Mouse (Mus musculus) liver, embryonic 12.5 days (tissue): ENCODE measurements around the gene Spata31d1a. TPM values are rescaled to one million over a fixed set of nuclear protein-coding genes. Genes with fewer than 3 reads are reported as not detected.
"Not testable (repeated sequence)": the region's sequence is repeated elsewhere in the genome, so short reads cannot be mapped to it uniquely, and the experiment has no call there.

Experiments used
- ATAC-seq: fragments of 200-750 bp; cut with Nextera tagmentation; 2 replicates; pipeline ENCODE4 v1.8.0; 2017; ENCODE audit warnings: moderate number of reproducible peaks, mild to moderate bottlenecking, moderate library complexity
- H3K27ac ChIP-seq: fragments of 300-500 bp; sonication (generic); 2 replicates; pipeline ENCODE4 v1.5.1; 2016; ENCODE audit warnings: mild to moderate bottlenecking
- H3K27me3 ChIP-seq: fragments of 300-500 bp; sonication (generic); replicated peaks from 2 replicates; pipeline ENCODE4 v1.6.1; 2016; ENCODE audit warnings: mild to moderate bottlenecking, moderate library complexity
- H3K36me3 ChIP-seq: fragments of 300-500 bp; sonication (generic); 2 replicates; pipeline ENCODE4 v1.6.1; 2016; ENCODE audit warnings: mild to moderate bottlenecking, moderate library complexity
- H3K4me1 ChIP-seq: fragments of 300-500 bp; sonication (generic); 2 replicates; pipeline ENCODE4 v1.6.1; 2016
- H3K4me2 ChIP-seq: fragments of 300-500 bp; sonication (generic); 2 replicates; pipeline ENCODE4 v1.6.1; 2016; ENCODE audit warnings: mild to moderate bottlenecking, moderate library complexity
- H3K4me3 ChIP-seq: fragments of 300-500 bp; sonication (generic); 2 replicates; pipeline ENCODE4 v1.5.1; 2016; ENCODE audit warnings: mild to moderate bottlenecking, moderate library complexity
- H3K9ac ChIP-seq: fragments of 300-500 bp; sonication (generic); 2 replicates; pipeline ENCODE4 v1.6.1; 2016; ENCODE audit warnings: mild to moderate bottlenecking, moderate library complexity
- H3K9me3 ChIP-seq: fragments of 300-500 bp; sonication (generic); replicated peaks from 2 replicates; pipeline ENCODE4 v1.6.1; 2016; ENCODE audit warnings: mild to moderate bottlenecking, moderate library complexity
- WGBS: fragments of 180-500 bp; shearing (Covaris S2); methylation state at CpG from one replicate; pipeline ENCODE4 v1.1.7; 2016; ENCODE audit not compliant: insufficient replicate concordance; 5-methylcytosine and 5-hydroxymethylcytosine counted together
- polyA plus RNA-seq: library from polyadenylated mRNA; unstranded; fragments of >200 nt; fragmentation: Nextera tagmentation; extraction: Ambion mirVana; gene quantifications from 2 replicates; pipeline ENCODE4 v1.2.1, GENCODE M21; 2016

The Spata31d1a gene
- 0.05 TPM in 1 of 2 replicates, not detected in the other for polyA plus RNA-seq

GRCm38 (mm10) chr13:59710230-59710629 is at the start of gene Spata31d1a:
Gene Spata31d1a, minus strand, starts transcription at chr13:59710330.
- whole genome bisulfite sequencing = 80% methylated on average over 15 of the region's 15 CpGs
- no peak within 1 kb of the TSS for H3K27ac ChIP-seq
- no peak; the same call in 1 of the 2 replicates for ATAC-seq

GRCm38 (mm10) chr13:59756906-59757305 is 46.8 kb upstream of the Spata31d1a start:
- peaks cover 88% of the 10 kb centered on the region for H3K36me3 ChIP-seq
- no peaks in the 10 kb centered on the region for H3K27me3 ChIP-seq
- H3K4me1 ChIP-seq = peaks cover 25% of the 10 kb centered on the region
- H3K9ac ChIP-seq = no peak overlapping the region
- H3K4me2 ChIP-seq = no peak overlapping the region
- ATAC-seq = peak; percentile 36; the same call in 1 of the 2 replicates
- no peaks in the 10 kb centered on the region for H3K9me3 ChIP-seq
- no peak overlapping the region for H3K27ac ChIP-seq
- H3K4me3 ChIP-seq = no peak overlapping the region
- 90% methylated on average over 7 of the region's 7 CpGs for WGBS

More at GRCm38 (mm10) chr13:59710230-59710629, at the start of gene Spata31d1a:
- Histone ChIP-seq H3K36me3 (no peaks in the 10 kb centered on the region), H3K4me3 (no peak within 1 kb of the TSS), H3K9me3 (no peaks in the 10 kb centered on the region), H3K4me1 (peaks cover 8% of the 10 kb centered on the region; the same call in 1 of the 2 replicates), H3K27me3 (peaks cover 49% of the 10 kb centered on the region), H3K9ac (no peak within 1 kb of the TSS), H3K4me2 (no peak within 1 kb of the TSS)

GRCm38 (mm10) chr13:59750310-59750709 is 40.2 kb upstream of the Spata31d1a start:
- Histone ChIP-seq H3K27me3 (peaks cover 4% of the 10 kb centered on the region; the same call in 1 of the 2 replicates), H3K36me3 (peaks cover 27% of the 10 kb centered on the region), H3K4me2 (no peak overlapping the region), H3K27ac (no peak overlapping the region), H3K4me1 (peaks cover 8% of the 10 kb centered on the region; the same call in 1 of the 2 replicates), H3K9ac (no peak overlapping the region), H3K9me3 (no peaks in the 10 kb centered on the region), H3K4me3 (no peak overlapping the region)
- ATAC-seq = no peak
- 66% methylated on average over 12 of the region's 12 CpGs for WGBS

- WGBS = 85% methylated on average over 9 of the region's 9 CpGs
- Histone ChIP-seq H3K36me3 (no peaks in the 10 kb centered on the region), H3K4me1 (peaks cover 10% of the 10 kb centered on the region), H3K9me3 (no peaks in the 10 kb centered on the region), H3K27me3 (peaks cover 4% of the 10 kb centered on the region), H3K4me3 (no peak within 1 kb of the TSS), H3K27ac (no peak within 1 kb of the TSS), H3K9ac (no peak within 1 kb of the TSS), H3K4me2 (no peak within 1 kb of the TSS)
- ATAC-seq = no peak
Observed at GRCm38 (mm10) chr13:59746711-59747110, 36.6 kb upstream of the Spata31d1a start, which contains the start of gene 1700014D04Rik. Gene 1700014D04Rik, minus strand, starts transcription at chr13:59746752.

GRCm38 (mm10) chr13:59746164-59746563 is 36.0 kb upstream of the Spata31d1a start:
- Histone ChIP-seq H3K4me1 (peaks cover 14% of the 10 kb centered on the region), H3K36me3 (no peaks in the 10 kb centered on the region), H3K9ac (no peak overlapping the region), H3K27me3 (peaks cover 4% of the 10 kb centered on the region), H3K4me3 (no peak overlapping the region), H3K27ac (no peak overlapping the region), H3K4me2 (no peak overlapping the region), H3K9me3 (no peaks in the 10 kb centered on the region)
- whole genome bisulfite sequencing = 84% methylated on average over 6 of the region's 6 CpGs
- ATAC-seq = peak; percentile 40; the same call in 1 of the 2 replicates

- WGBS = 54% methylated on average over 6 of the region's 6 CpGs
- Histone ChIP-seq H3K4me2 (no peak overlapping the region), H3K4me3 (no peak overlapping the region)
Observed at GRCm38 (mm10) chr13:59745462-59745861, 35.3 kb upstream of the Spata31d1a start.

GRCm38 (mm10) chr13:59741697-59742096 is 31.6 kb upstream of the Spata31d1a start:
- Histone ChIP-seq H3K9ac (no peak overlapping the region), H3K36me3 (no peaks in the 10 kb centered on the region), H3K4me3 (no peak overlapping the region), H3K4me1 (peaks cover 53% of the 10 kb centered on the region), H3K27ac (peak overlapping the region; percentile 39; the same call in 1 of the 2 replicates), H3K27me3 (no peaks in the 10 kb centered on the region; the same call in none of the 2 replicates), H3K4me2 (no peak overlapping the region), H3K9me3 (no peaks in the 10 kb centered on the region)
- 46% methylated on average over 10 of the region's 10 CpGs for WGBS
- no peak for ATAC-seq

More at GRCm38 (mm10) chr13:59745462-59745861, 35.3 kb upstream of the Spata31d1a start:
- Histone ChIP-seq H3K9me3 (no peaks in the 10 kb centered on the region), H3K9ac (no peak overlapping the region), H3K27me3 (peaks cover 4% of the 10 kb centered on the region), H3K36me3 (no peaks in the 10 kb centered on the region), H3K27ac (no peak overlapping the region), H3K4me1 (peaks cover 16% of the 10 kb centered on the region)
- no peak for ATAC-seq

- Histone ChIP-seq H3K9me3 (no peaks in the 10 kb centered on the region), H3K36me3 (no peaks in the 10 kb centered on the region), H3K27me3 (no peaks in the 10 kb centered on the region; the same call in none of the 2 replicates), H3K9ac (no peak overlapping the region), H3K4me1 (peaks cover 59% of the 10 kb centered on the region), H3K27ac (no peak overlapping the region), H3K4me2 (no peak overlapping the region), H3K4me3 (no peak overlapping the region)
- ATAC-seq = no peak
- WGBS = 87% methylated on average over 11 of the region's 11 CpGs
Observed at GRCm38 (mm10) chr13:59741096-59741495, 31.0 kb upstream of the Spata31d1a start.

GRCm38 (mm10) chr13:59739397-59739796 is 29.3 kb upstream of the Spata31d1a start:
- ATAC-seq = peak; percentile 80
- Histone ChIP-seq H3K27me3 (no peaks in the 10 kb centered on the region; the same call in none of the 2 replicates), H3K9me3 (no peaks in the 10 kb centered on the region), H3K36me3 (no peaks in the 10 kb centered on the region), H3K4me3 (no peak overlapping the region), H3K9ac (peak overlapping the region; percentile 67; the same call in 1 of the 2 replicates), H3K4me2 (peak overlapping the region; percentile 61), H3K27ac (peak overlapping the region; percentile 96), H3K4me1 (peaks cover 76% of the 10 kb centered on the region)
- 33% methylated on average over 4 of the region's 4 CpGs for WGBS

- WGBS = 34% methylated on average over 2 of the region's 2 CpGs
- peaks cover 86% of the 10 kb centered on the region for H3K4me1 ChIP-seq
- peak overlapping the region; percentile 19 for H3K4me3 ChIP-seq
- H3K27ac ChIP-seq = peak overlapping the region; percentile 96
- peak overlapping the region; percentile 67 for H3K9ac ChIP-seq
- no peaks in the 10 kb centered on the region for H3K36me3 ChIP-seq
- peak overlapping the region; percentile 61 for H3K4me2 ChIP-seq
- H3K9me3 ChIP-seq = no peaks in the 10 kb centered on the region
- H3K27me3 ChIP-seq = no peaks in the 10 kb centered on the region; the same call in 1 of the 2 replicates
- peak; percentile 89 for ATAC-seq
Observed at GRCm38 (mm10) chr13:59738455-59738854, 28.3 kb upstream of the Spata31d1a start.

- no peaks in the 10 kb centered on the region for H3K9me3 ChIP-seq
- H3K4me1 ChIP-seq = peaks cover 94% of the 10 kb centered on the region
- 0 out of 2 replicates have a peak, but pooled peaks cover 4% of the 10 kb centered on the region for H3K27me3 ChIP-seq
- no peak for ATAC-seq
- H3K4me3 ChIP-seq = no peak overlapping the region
- peak overlapping the region; percentile 96 for H3K27ac ChIP-seq
- WGBS = 24% methylated on average over 3 of the region's 3 CpGs
- H3K36me3 ChIP-seq = no peaks in the 10 kb centered on the region
- H3K4me2 ChIP-seq = peak overlapping the region; percentile 50
- H3K9ac ChIP-seq = no peak overlapping the region
Observed at GRCm38 (mm10) chr13:59735190-59735589, 25.1 kb upstream of the Spata31d1a start.

GRCm38 (mm10) chr13:59734347-59734746 is 24.2 kb upstream of the Spata31d1a start:
- H3K27me3 ChIP-seq, H3K36me3 ChIP-seq, H3K9me3 ChIP-seq, ATAC-seq: not testable (repeated sequence)
- peak overlapping the region; percentile 50 for H3K4me2 ChIP-seq
- peak overlapping the region; percentile 96 for H3K27ac ChIP-seq
- peaks cover 86% of the 10 kb centered on the region for H3K4me1 ChIP-seq
- 11% methylated on average over 6 of the region's 6 CpGs for WGBS
- H3K9ac ChIP-seq = peak overlapping the region; percentile 42; the same call in 1 of the 2 replicates
- 0 out of 2 replicates have a peak overlapping the region, but pooled peaks have one; percentile 1 for H3K4me3 ChIP-seq
